ENCODE assay signal across 8 mouse cellular contexts in the genomic region with DNA sequence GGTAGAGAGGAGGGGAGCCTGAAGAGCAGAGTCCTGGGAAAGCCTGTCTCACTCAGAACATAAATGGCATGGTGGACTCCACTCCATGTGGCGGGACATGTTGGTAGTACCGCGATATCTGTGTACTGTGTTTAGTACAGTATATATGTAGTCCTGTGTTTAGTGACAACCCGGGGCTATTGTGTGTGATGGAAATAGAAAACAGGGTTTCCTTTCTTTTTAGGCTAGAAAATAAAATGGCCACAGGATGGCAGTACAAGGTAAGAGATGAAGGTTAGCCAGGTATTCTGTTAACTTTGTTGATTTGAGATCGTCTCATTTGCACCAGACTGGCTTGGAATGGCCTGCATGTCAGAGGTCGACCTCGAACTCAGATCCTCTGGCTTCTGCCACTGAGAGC.
DNase-seq lines count a peak whose midpoint lies in the region; ATAC-seq lines count a peak whose summit lies in the region.

No protein-coding gene starts in this region.

- peaks cover 5% of the 10 kb centered on the region; the same call in 1 of the 2 replicates for H3K27me3 ChIP-seq in midbrain, embryonic 13.5 days

- no peak overlapping the region for H3K27ac ChIP-seq in midbrain, embryonic 13.5 days

- peak; percentile 65 for ATAC-seq in midbrain, embryonic 13.5 days
- no peak for ATAC-seq in erythroblast, adult 5-6 weeks (replicated peaks; ENCODE audit: low FRiP score, poor library complexity, severe bottlenecking)

- 48% methylated on average over 7 of the region's 7 CpGs for WGBS in midbrain, embryonic 13.5 days

- H3K4me2 ChIP-seq in midbrain, embryonic 13.5 days (replicated peaks) = no peak overlapping the region

- H3K4me3 ChIP-seq in midbrain, embryonic 13.5 days (replicated peaks) = no peak overlapping the region

- H3K9ac ChIP-seq in midbrain, embryonic 13.5 days (replicated peaks) = no peak overlapping the region

- peaks cover 9% of the 10 kb centered on the region; the same call in 1 of the 2 replicates for H3K4me1 ChIP-seq in midbrain, embryonic 13.5 days (replicated peaks)

- DNase-seq in heart, adult 11 months = peak; percentile 27
- no peak for DNase-seq in heart, postnatal 25 days (ENCODE audit: low spot score)
- DNase-seq in CD4-positive helper T cell, adult 2 months (ENCODE audit: low read depth, low spot score) = peak; percentile 69
- DNase-seq in c-Kit-positive CD71-negative TER-119-negative erythroid progenitor cells, embryonic 14.5 days (ENCODE audit: low read depth) = peak; percentile 39
- DNase-seq in heart, adult 18-20 months = peak; percentile 5 to 56
- DNase-seq in kidney, adult 8-10 months = peak; percentile 17 to 19

- intact Hi-C loops in heart, postnatal 25 days (cut with DNase I) = loop anchor here (2.0 to 5.0 kb wide), 2 partner anchors 79 to 213 kb away; no protein-coding TSS in a partner anchor

- H3K9me3 ChIP-seq in midbrain, embryonic 13.5 days = no peaks in the 10 kb centered on the region

- no peaks in the 10 kb centered on the region for H3K36me3 ChIP-seq in midbrain, embryonic 13.5 days
